Mouse (Mus musculus) kidney, adult 2 months (tissue): ENCODE measurements around the gene Shank3. TPM values are rescaled to one million over a fixed set of nuclear protein-coding genes. Genes with fewer than 3 reads are reported as not detected.

Experiments
- DNase-seq: peaks from one replicate; pipeline ENCODE4 v3.0.0; 2021
- H3K27ac ChIP-seq: fragments of 200-500 bp; 2 replicates; pipeline ENCODE4 v1.5.1; 2012; ENCODE audit warnings: low read depth, low read length, control low read depth, inconsistent platforms; ENCODE audit not compliant: insufficient read depth
- H3K27me3 ChIP-seq: fragments of 200-500 bp; replicated peaks from 2 replicates; pipeline ENCODE4 v1.6.1; 2012; ENCODE audit warnings: mild to moderate bottlenecking, moderate library complexity, low read length, inconsistent platforms; ENCODE audit not compliant: control insufficient read depth, insufficient read depth
- H3K36me3 ChIP-seq: fragments of 200-500 bp; 2 replicates; pipeline ENCODE4 v1.6.1; 2012; ENCODE audit warnings: mild to moderate bottlenecking, moderate library complexity, low read length, inconsistent platforms; ENCODE audit not compliant: control insufficient read depth, insufficient read depth
- H3K4me1 ChIP-seq: fragments of 200-500 bp; 2 replicates; pipeline ENCODE4 v1.6.1; 2011; ENCODE audit warnings: low read length; ENCODE audit not compliant: control insufficient read depth, insufficient read depth
- H3K4me3 ChIP-seq: fragments of 200-500 bp; 2 replicates; pipeline ENCODE4 v1.5.1; 2011; ENCODE audit warnings: mild to moderate bottlenecking, low read depth, low read length, control low read depth; ENCODE audit not compliant: insufficient read depth
- CTCF ChIP-seq: fragments of 200-500 bp; conservative IDR thresholded peaks from 2 replicates; pipeline ENCODE4 v1.5.1; 2011; ENCODE audit warnings: low read depth, mild to moderate bottlenecking, control low read depth, low read length, moderate library complexity, mixed read lengths; ENCODE audit not compliant: insufficient read depth, insufficient read length
- POLR2A ChIP-seq: fragments of 200-500 bp; IDR thresholded peaks from one replicate; pipeline ENCODE4 v1.6.1; 2011; ENCODE audit warnings: low read depth, low read length, control low read depth
- WGBS: fragments of 180-500 bp; shearing (Covaris S2); methylation state at CpG from one replicate; pipeline ENCODE4 v1.1.7; 2018; 5-methylcytosine and 5-hydroxymethylcytosine counted together
- polyA plus RNA-seq: library from polyadenylated mRNA; depleted of rRNA; stranded (reverse); fragments of >200 nt; gene quantifications from 2 replicates; pipeline ENCODE4 v1.2.3, GENCODE M21; 2012

The Shank3 gene
- polyA plus RNA-seq, 1 experiment, result 18.0 TPM

GRCm38 (mm10) chr15:89547824-89548601, 48.6 kb downstream of the Shank3 start:
- Histone ChIP-seq H3K27me3 (no peaks in the 10 kb centered on the region), H3K4me1 (no peaks in the 10 kb centered on the region), H3K36me3 (no peaks in the 10 kb centered on the region), H3K27ac (no peak overlapping the region), H3K4me3 (no peak overlapping the region)
- TF ChIP-seq POLR2A, result no peak
- no peak for TF ChIP-seq CTCF
- WGBS, result 27% methylated on average over 58 of the region's 58 CpGs
- DNase-seq, result no peak

DNA sequence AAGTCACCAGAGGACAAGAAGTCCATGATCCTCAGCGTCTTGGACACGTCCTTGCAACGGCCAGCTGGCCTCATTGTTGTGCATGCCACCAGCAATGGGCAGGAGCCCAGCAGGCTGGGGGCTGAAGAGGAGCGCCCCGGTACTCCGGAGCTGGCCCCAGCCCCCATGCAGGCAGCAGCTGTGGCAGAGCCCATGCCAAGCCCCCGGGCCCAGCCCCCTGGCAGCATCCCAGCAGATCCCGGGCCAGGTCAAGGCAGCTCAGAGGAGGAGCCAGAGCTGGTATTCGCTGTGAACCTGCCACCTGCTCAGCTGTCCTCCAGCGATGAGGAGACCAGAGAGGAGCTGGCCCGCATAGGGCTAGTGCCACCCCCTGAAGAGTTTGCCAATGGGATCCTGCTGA, 49.4 kb downstream of the Shank3 start:
- Histone ChIP-seq H3K4me3 (no peak overlapping the region), H3K4me1 (no peaks in the 10 kb centered on the region), H3K36me3 (no peaks in the 10 kb centered on the region), H3K27me3 (no peaks in the 10 kb centered on the region), H3K27ac (no peak overlapping the region)
- no peak for DNase-seq
- TF ChIP-seq CTCF (no peak), POLR2A (no peak)
- 33% methylated on average over 11 of the region's 11 CpGs for WGBS

DNA sequence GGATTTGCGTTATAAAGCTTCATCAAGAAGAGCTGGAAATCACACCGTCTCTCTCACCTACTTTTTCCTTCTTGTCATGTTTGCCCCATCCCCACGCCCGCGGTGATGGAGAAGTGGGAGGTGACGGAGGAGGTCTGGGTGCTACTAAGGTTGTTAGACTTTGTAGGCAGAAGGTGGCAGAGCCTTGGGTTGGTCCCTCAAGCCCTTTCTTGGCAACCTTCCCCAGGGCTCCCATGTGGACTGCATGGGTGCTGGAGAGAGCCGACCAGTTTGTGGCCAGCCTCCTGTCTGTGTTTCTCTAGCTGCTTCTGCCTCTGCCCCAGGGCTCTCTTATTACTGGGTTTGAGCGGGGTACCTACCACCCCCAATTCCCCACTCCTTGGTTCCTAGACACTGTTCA, 51.1 kb downstream of the Shank3 start:
- Histone ChIP-seq H3K36me3 (no peaks in the 10 kb centered on the region), H3K4me3 (no peak overlapping the region), H3K27me3 (no peaks in the 10 kb centered on the region), H3K27ac (no peak overlapping the region), H3K4me1 (no peaks in the 10 kb centered on the region)
- TF ChIP-seq POLR2A (no peak), CTCF (no peak)
- no peak for DNase-seq
- WGBS, result 89% methylated on average over 8 of the region's 8 CpGs

DNA sequence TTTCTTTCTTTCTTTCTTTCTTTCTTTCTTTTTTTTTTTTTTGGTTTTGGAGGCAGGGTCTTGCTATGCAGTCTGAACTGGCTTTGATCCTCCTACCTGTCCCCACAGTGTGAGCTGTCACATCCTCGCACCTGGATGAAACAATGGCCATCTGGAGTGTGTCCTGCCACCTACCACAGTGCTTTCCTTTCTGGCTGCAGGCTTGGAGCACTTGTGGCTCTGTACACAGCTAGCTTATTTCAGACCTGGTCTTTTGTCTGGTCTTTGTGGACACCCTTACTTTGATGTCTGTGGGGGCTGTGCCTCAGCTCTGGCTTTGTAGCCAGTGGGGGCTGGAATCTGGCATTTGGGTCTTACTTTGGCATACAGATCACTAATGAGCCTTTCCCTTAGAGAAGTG, 52.3 kb downstream of the Shank3 start:
- Histone ChIP-seq H3K36me3 (no peaks in the 10 kb centered on the region), H3K27ac (no peak overlapping the region), H3K27me3 (no peaks in the 10 kb centered on the region), H3K4me1 (no peaks in the 10 kb centered on the region), H3K4me3 (no peak overlapping the region)
- TF ChIP-seq POLR2A (no peak), CTCF (no peak)
- no peak for DNase-seq
- WGBS, result 78% methylated on average over 1 of the region's 1 CpGs

DNA sequence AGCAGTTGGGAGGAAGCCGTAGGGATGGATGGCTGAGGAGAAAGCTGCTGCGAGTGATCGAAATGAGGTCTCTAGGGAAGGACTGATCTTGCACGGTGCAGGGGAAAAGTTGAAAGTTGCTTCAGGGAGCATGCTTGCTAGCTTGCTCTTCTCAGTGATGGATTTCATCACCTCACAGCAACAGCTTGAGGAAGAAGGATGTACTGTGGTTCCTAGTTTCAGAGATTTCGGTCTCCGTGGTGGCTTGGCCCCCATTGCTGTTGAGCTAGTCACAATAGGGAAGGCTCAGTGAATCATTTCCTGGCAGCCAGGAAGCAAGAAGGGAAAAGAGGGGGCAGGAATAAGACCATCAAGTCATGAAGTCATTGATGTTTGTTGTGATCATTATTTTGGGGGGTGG, 56.2 kb downstream of the Shank3 start:
- WGBS, result 78% methylated on average over 6 of the region's 6 CpGs
- Histone ChIP-seq H3K4me3 (no peak overlapping the region), H3K27ac (no peak overlapping the region), H3K4me1 (no peaks in the 10 kb centered on the region), H3K36me3 (no peaks in the 10 kb centered on the region), H3K27me3 (no peaks in the 10 kb centered on the region)
- no peak for TF ChIP-seq CTCF
- TF ChIP-seq POLR2A, result no peak
- DNase-seq, result no peak

DNA sequence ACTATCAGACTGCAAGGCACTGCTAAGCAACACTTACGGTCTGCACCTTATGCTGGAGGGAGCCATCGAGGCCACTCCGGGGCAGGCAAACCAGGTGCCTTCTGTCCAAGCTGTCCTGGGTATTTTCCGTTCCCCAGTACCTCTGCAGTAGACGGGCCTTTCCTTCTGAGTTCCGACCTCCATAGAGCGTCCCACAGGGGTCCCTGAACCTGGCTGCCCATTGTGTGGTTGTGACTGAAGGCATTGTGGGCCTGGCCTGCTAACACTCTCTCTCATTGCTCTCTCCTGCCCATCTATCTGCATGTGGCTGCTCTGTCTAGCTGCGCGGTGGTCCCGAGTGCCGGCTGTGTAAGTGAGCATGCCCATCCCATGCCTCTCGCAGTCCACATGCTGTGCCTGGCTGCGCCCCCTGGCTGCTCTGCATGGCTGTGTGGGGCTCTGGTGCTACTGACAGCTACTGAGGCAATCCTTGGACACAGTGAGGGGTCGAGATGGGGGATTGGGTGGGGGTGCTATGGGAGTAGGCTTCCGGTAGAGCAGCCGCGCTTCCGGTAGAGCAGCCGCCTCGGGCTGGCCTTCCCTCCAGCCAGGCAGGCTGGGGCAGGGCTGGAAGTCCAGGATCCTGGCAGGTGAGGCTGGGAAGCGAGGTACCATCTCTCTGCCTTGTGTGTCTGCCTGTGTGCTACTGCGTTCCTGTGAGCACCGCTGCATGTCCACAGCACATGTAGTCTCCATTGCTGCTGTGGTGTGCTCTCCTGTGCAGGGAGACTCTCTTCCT, 57.2 kb downstream of the Shank3 start:
- WGBS, result 24% methylated on average over 23 of the region's 23 CpGs
- Histone ChIP-seq H3K27ac (no peak overlapping the region), H3K4me3 (no peak overlapping the region), H3K4me1 (no peaks in the 10 kb centered on the region), H3K36me3 (no peaks in the 10 kb centered on the region), H3K27me3 (no peaks in the 10 kb centered on the region)
- DNase-seq, result no peak
- TF ChIP-seq POLR2A (no peak), CTCF (no peak)
